Mouse (Mus musculus) myocyte (in vitro differentiated cells): Measurements from ENCODE around the gene Olfr221. TPM values are rescaled to one million over a fixed set of nuclear protein-coding genes. Genes with fewer than 3 reads are reported as not detected.

Source experiments
- H3K27me3 ChIP-seq: one replicate; pipeline ENCODE4 v1.6.1; 2011; ENCODE audit not compliant: control insufficient read depth, insufficient read depth, insufficient read length
- H3K36me3 ChIP-seq: one replicate; pipeline ENCODE4 v1.6.1; 2011; ENCODE audit not compliant: control insufficient read depth, insufficient read depth
- H3K4me2 ChIP-seq: one replicate; pipeline ENCODE4 v1.6.1; 2011; ENCODE audit warnings: low read depth, control low read depth
- H3K4me3 ChIP-seq: one replicate; pipeline ENCODE4 v1.5.1; 2011; ENCODE audit warnings: mild to moderate bottlenecking, control low read depth, moderate library complexity
- H3K79me2 ChIP-seq: one replicate; pipeline ENCODE4 v1.6.1; 2011; ENCODE audit not compliant: control insufficient read depth, insufficient read depth
- H3ac ChIP-seq: one replicate; pipeline ENCODE4 v1.6.1; 2011; ENCODE audit not compliant: control insufficient read depth, insufficient read length
- CEBPB ChIP-seq: IDR thresholded peaks from 2 replicates; pipeline ENCODE4 v1.6.1; 2011; ENCODE audit warnings: mild to moderate bottlenecking, moderate library complexity; ENCODE audit not compliant: poor library complexity, insufficient read depth, severe bottlenecking
- E2F4 ChIP-seq: IDR thresholded peaks from one replicate; pipeline ENCODE4 v1.6.1; 2011; ENCODE audit warnings: mild to moderate bottlenecking, control low read depth, moderate library complexity; ENCODE audit not compliant: insufficient read depth
- MAX ChIP-seq: IDR thresholded peaks from one replicate; pipeline ENCODE4 v1.6.1; 2011; ENCODE audit warnings: low read depth, mild to moderate bottlenecking, control low read depth
- MYOD1 ChIP-seq, 3 experiments: IDR thresholded peaks; one replicate each; pipeline ENCODE4 v1.6.1; 2011; ENCODE audit warnings: control low read depth in 2 of 3, low read depth in 2 of 3, mild to moderate bottlenecking in 2 of 3, moderate library complexity in 1 of 3; ENCODE audit not compliant: insufficient read length in 2 of 3, control insufficient read depth in 1 of 3
- MYOG ChIP-seq, 3 experiments: IDR thresholded peaks; one replicate each; pipeline ENCODE4 v1.6.1; 2011; ENCODE audit warnings: control low read depth in 2 of 3, low read depth in 2 of 3, mild to moderate bottlenecking in 2 of 3; ENCODE audit not compliant: insufficient read length in 2 of 3, control insufficient read depth in 1 of 3, insufficient read depth in 1 of 3
- POLR2A ChIP-seq: IDR thresholded peaks from one replicate; pipeline ENCODE4 v1.6.1; 2011; ENCODE audit warnings: low read depth, mild to moderate bottlenecking, control low read depth, moderate library complexity; ENCODE audit not compliant: insufficient read length
- POLR2AphosphoS2 ChIP-seq: IDR thresholded peaks from one replicate; pipeline ENCODE4 v1.6.1; 2011; ENCODE audit warnings: low read depth, control low read depth; ENCODE audit not compliant: insufficient read length
- REST ChIP-seq: IDR thresholded peaks from one replicate; pipeline ENCODE4 v1.6.1; 2011; ENCODE audit warnings: mild to moderate bottlenecking, control low read depth, moderate library complexity; ENCODE audit not compliant: insufficient read depth, insufficient read length
- SRF ChIP-seq: IDR thresholded peaks from one replicate; pipeline ENCODE4 v1.6.1; 2011; ENCODE audit warnings: low read depth; ENCODE audit not compliant: control insufficient read depth, insufficient read length
- TCF12 ChIP-seq: IDR thresholded peaks from one replicate; pipeline ENCODE4 v1.6.1; 2011; ENCODE audit warnings: mild to moderate bottlenecking, control low read depth; ENCODE audit not compliant: poor library complexity, insufficient read depth, severe bottlenecking
- TCF3 ChIP-seq: IDR thresholded peaks from one replicate; pipeline ENCODE4 v1.6.1; 2011; ENCODE audit warnings: low read depth, control low read depth; ENCODE audit not compliant: insufficient read length
- USF1 ChIP-seq: IDR thresholded peaks from one replicate; pipeline ENCODE4 v1.6.1; 2011; ENCODE audit warnings: low read depth, mild to moderate bottlenecking, control low read depth, moderate library complexity
- polyA plus RNA-seq: library from polyadenylated mRNA; unstranded; fragments of >200 nt; fragmentation: generic; extraction: Trizol; gene quantifications from one replicate; pipeline ENCODE4 v1.2.1, GENCODE M21; 2012; ENCODE audit warnings: missing spikeins

Olfr221 gene
- polyA plus RNA-seq, 1 experiment = not detected

DNA sequence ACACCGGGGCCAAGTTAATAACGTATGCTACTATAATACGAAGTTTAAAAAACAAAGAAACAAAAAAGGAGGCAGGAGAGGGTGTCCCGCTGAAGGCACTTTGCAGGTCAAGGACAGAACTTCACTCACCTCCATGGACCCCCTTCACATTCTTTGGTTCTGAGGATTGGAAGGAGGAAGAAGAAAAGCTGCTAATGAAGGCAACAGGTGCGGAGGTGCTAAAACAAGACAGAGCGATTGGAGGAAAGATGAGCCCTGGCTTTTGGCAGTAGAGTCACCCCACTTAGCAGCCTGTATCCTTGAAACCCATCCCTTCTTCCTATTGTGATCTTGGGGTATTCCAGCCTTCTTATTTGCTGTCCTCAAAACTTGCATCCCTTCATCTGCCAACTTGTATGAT is 32.4 kb downstream of the Olfr221 start:
- Histone ChIP-seq H3K36me3 (peaks cover 10% of the 10 kb centered on the region), H3K4me3 (no peak overlapping the region), H3K4me2 (no peak overlapping the region), H3K27me3 (no peaks in the 10 kb centered on the region), H3K79me2 (no peaks in the 10 kb centered on the region), H3ac (no peak overlapping the region)
- TF ChIP-seq TCF12 = no peak
- no peak for TF ChIP-seq CEBPB
- no peak for TF ChIP-seq POLR2AphosphoS2
- no peak for TF ChIP-seq MYOD1 (IDR thresholded peaks at IDR 0.05; ENCODE audit: control insufficient read depth in 1 of 3, insufficient read length in 2 of 3, low read depth in 2 of 3)
- TF ChIP-seq POLR2A = no peak
- TF ChIP-seq TCF3 = no peak
- TF ChIP-seq MYOG (IDR thresholded peaks at IDR 0.05; ENCODE audit: control insufficient read depth in 1 of 3, insufficient read depth in 1 of 3, insufficient read length in 2 of 3, low read depth in 2 of 3) = no peak
- no peak for TF ChIP-seq MAX
- TF ChIP-seq E2F4 = no peak
- TF ChIP-seq USF1 = no peak
- TF ChIP-seq REST = no peak
- TF ChIP-seq SRF = no peak

DNA sequence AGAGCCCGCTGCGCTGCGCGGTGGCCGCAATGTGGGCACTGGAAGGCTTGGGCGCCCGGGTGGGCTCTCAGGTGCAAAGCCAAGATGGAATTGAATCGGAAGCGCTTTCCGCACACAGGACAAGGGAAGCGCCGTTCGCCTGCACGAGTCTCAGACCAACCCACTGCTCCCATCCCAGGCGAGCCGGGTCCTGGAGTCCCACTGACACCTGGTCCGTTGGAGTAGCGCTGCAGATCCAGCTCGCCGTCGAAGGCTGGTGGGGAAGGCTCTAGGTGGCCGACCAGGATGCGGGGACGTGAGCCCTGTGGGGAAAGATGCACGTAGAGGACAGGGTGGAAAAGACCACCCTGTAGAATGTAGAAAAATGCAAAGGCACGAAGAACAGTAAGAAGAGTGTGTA is 32.9 kb downstream of the Olfr221 start:
- peaks cover 13% of the 10 kb centered on the region for H3K36me3 ChIP-seq
- no peaks in the 10 kb centered on the region for H3K79me2 ChIP-seq
- no peak overlapping the region for H3K4me2 ChIP-seq
- TF ChIP-seq E2F4 (no peak), USF1 (no peak), TCF12 (no peak), MYOG (IDR thresholded peaks at IDR 0.05; ENCODE audit: control insufficient read depth in 1 of 3, insufficient read depth in 1 of 3, insufficient read length in 2 of 3, low read depth in 2 of 3) (no peak), TCF3 (no peak), MAX (no peak)
- H3ac ChIP-seq = no peak overlapping the region
- no peak overlapping the region for H3K4me3 ChIP-seq
- H3K27me3 ChIP-seq = no peaks in the 10 kb centered on the region

DNA sequence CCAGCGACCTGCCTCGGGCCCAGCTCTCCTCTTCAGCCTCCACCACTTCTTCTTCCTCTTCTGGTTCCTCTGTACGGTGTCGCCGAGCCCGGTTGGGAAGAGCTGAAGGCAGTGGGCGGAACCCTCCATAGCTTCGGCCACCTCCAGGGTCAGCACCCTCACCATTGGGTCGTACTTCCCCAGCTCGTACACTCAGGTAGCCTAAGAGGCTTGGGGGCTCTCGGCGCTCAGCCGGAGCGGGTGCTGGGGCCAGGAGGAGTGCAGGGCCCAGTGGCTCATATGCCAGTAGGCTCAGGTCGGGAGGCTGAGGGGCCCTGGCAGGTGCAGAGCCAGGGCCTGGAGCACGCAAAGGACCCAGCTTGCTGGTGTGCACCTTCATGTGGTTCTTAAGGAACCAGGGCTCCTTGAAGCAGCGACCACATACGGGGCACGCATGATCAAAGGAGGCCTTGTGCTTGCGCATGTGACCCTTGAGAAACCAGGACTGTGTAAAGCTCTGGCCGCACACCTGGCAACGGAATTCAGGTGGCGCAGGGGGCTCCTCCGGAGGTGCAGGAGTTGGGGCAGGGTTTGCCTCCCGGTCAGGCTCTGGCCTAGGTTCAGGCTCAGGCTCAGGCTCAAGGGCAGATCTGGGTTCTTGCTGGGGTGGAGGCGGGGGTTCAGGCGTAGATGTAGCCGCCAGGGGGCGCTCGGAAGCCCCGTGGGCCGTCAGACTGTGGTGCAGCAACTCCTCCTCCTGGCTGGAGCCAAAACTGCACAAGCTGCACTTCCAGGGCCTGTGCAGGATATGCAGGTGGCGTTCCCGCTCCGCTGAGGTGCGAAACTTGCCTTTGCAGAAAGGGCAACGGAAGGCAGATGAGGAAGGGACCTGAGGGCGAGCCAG is 33.7 kb downstream of the Olfr221 start:
- no peaks in the 10 kb centered on the region for H3K27me3 ChIP-seq
- no peaks in the 10 kb centered on the region for H3K79me2 ChIP-seq
- H3K4me2 ChIP-seq = no peak overlapping the region
- H3K36me3 ChIP-seq = peaks cover 13% of the 10 kb centered on the region
- TF ChIP-seq POLR2A (peak; percentile 21), MYOG (IDR thresholded peaks at IDR 0.05; ENCODE audit: control insufficient read depth in 1 of 3, insufficient read depth in 1 of 3, insufficient read length in 2 of 3, low read depth in 2 of 3) (no peak), SRF (peak; percentile 37), POLR2AphosphoS2 (peak; percentile 8)
- H3K4me3 ChIP-seq = no peak overlapping the region
- H3ac ChIP-seq = no peak overlapping the region

DNA sequence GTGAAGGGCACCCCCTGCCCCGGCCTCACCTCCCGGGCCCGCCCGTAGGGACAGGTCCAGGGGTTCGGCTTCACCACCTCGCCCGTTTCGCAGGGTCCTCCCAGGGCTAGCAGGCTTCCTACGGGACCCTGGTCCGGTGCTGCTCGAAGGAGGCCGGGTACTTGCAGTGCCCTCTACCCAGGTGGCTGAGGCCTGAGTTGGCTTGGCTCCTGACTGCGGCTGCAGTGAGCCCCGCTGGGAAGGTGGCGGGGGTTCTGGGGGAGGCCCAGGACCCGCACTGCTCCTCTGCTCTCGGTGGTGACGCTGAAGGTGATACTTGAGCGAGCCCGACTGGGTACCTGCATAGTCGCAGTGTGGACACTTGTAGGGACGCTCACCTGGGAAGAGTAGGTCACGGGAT is 35.5 kb downstream of the Olfr221 start:
- Histone ChIP-seq H3ac (no peak overlapping the region), H3K36me3 (peaks cover 19% of the 10 kb centered on the region), H3K79me2 (no peaks in the 10 kb centered on the region), H3K4me2 (no peak overlapping the region), H3K27me3 (no peaks in the 10 kb centered on the region), H3K4me3 (no peak overlapping the region)
- TF ChIP-seq TCF3 (no peak), POLR2AphosphoS2 (peak; percentile 55), E2F4 (no peak), USF1 (no peak), CEBPB (no peak), REST (no peak)

DNA sequence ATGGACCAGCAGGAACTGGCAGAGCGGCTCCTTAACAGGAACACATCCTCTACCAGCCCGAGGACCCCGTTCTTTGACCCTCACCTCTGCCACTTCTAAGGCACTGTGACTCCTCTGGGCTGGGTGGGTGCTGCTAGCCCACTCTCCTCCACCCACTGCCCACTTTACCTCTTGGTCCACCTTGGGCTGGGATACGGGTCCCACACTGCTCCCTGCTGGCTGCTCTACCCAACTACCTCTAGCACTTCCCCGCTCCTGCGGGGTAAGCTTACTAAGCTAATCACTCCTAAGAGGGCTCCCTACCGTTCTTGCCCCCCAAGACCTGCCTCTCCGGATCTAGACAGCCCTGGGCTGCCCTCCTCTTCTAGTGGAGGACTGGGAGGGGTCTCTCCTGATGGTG is 36.0 kb downstream of the Olfr221 start:
- H3K79me2 ChIP-seq = no peaks in the 10 kb centered on the region
- H3K4me3 ChIP-seq = no peak overlapping the region
- no peak overlapping the region for H3K4me2 ChIP-seq
- H3K27me3 ChIP-seq = no peaks in the 10 kb centered on the region
- no peak for TF ChIP-seq MAX
- no peak for TF ChIP-seq CEBPB
- no peak for TF ChIP-seq POLR2AphosphoS2
- no peak for TF ChIP-seq SRF
- TF ChIP-seq MYOD1 (IDR thresholded peaks at IDR 0.05; ENCODE audit: control insufficient read depth in 1 of 3, insufficient read length in 2 of 3, low read depth in 2 of 3) = no peak
- TF ChIP-seq USF1 = no peak
- TF ChIP-seq E2F4 = no peak
- TF ChIP-seq TCF12 = no peak
- TF ChIP-seq POLR2A = no peak
- TF ChIP-seq TCF3 = no peak
- peaks cover 20% of the 10 kb centered on the region for H3K36me3 ChIP-seq
- no peak overlapping the region for H3ac ChIP-seq
